Mouse (Mus musculus): Measurements from ENCODE around the gene Cnot1. TPM values are rescaled to one million over a fixed set of nuclear protein-coding genes. Genes with fewer than 3 reads are reported as not detected.
A peak's percentile ranks its signal among the peaks of the same experiment; 100 is the strongest.
"Not testable (repeated sequence)": the region's sequence is repeated elsewhere in the genome, so short reads cannot be mapped to it uniquely, and the experiment has no call there.

Gene Cnot1
- polyA plus RNA-seq, 1 experiment = 63.2 TPM

DNA sequence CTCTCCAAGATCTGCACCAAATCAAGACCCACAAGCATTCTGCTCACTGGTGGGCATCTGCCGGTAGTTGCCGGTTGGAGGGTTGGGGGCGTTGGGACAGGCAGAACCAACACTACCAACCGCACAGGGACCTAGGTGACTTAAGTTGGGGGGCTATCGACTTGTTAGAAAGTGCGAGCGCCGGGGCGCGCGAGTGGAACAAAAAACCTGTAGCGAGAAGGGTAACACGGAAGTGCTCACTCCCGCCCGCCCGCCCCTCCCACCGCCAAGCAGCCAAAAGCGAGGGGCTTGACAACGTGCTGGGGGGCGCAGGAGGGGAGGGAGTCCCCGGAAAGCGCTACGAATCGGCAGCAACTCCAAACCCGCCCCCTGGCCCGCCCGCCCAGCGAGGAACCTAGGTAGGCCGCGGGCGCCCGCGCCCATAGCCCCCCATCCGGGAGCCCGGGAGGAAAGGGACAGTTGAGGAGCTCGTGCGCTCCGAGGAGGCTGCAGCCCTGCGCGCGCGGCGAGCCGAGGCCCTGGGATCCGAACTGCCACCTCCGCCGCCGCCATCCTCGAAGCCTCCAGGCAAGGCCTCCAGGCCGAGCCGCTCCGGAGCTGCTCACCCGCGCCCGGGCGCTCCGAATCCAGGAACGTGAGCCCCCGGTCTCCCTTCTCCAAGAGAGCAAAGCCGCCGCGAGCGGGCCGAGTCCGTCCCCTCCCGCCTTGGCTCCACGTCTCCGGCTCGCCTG is 638 bp downstream of the Cnot1 start:
- Histone ChIP-seq H3K4me3 (ENCODE audit: low read depth, low read length) (peak overlapping the region; percentile 83), H3K36me3 (ENCODE audit: control insufficient read depth, insufficient read depth, low read length) (no peaks in the 10 kb centered on the region), H3K4me1 (ENCODE audit: control insufficient read depth, insufficient read depth, insufficient read length, low read length) (peaks cover 8% of the 10 kb centered on the region), H3K27ac (ENCODE audit: insufficient read depth, low read depth, low read length) (peak overlapping the region; percentile 38), H3K27me3 (ENCODE audit: control insufficient read depth, insufficient read depth, low read length) (no peaks in the 10 kb centered on the region)
- WGBS = under 1% methylated on average over 66 of the region's 69 CpGs
- TF ChIP-seq POLR2A (IDR thresholded peaks at IDR 0.05; ENCODE audit: low read depth, low read length) (no peak; the same call in 1 of the 2 replicates), CTCF (IDR thresholded peaks at IDR 0.05; ENCODE audit: extremely low read depth, insufficient read length, insufficient replicate concordance, low read depth, low read length) (no peak)

DNA sequence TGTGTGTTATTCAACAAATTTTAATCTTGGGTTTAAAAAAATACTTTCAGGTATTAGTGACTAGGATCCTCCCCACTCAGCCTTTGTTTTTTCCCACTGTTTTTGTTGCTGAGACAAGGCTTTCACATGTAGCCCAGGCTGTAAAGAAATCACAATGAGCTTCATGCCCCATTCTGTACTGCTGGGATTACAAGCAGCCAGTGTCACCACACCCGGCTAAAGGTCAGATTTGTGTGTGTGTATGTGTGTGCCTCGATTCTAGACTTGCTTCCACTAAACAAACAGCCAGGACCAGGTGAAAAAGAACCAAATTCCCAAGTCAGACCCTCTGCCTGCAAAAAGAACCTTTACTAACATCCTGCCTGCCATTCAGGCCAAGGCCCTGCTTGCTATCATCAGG is 1.8 kb downstream of the Cnot1 start:
- H3K36me3 ChIP-seq (ENCODE audit: control insufficient read depth, insufficient read depth, low read length) = peaks cover 3% of the 10 kb centered on the region; the same call in 1 of the 2 replicates
- no peak for TF ChIP-seq POLR2A (IDR thresholded peaks at IDR 0.05; ENCODE audit: low read depth, low read length)
- TF ChIP-seq CTCF (IDR thresholded peaks at IDR 0.05; ENCODE audit: extremely low read depth, insufficient read length, insufficient replicate concordance, low read depth, low read length) = no peak
- peak overlapping the region; percentile 32; the same call in 1 of the 2 replicates for H3K4me3 ChIP-seq (ENCODE audit: low read depth, low read length)
- 17% methylated on average over 2 of the region's 2 CpGs for WGBS
- peaks cover 9% of the 10 kb centered on the region for H3K4me1 ChIP-seq (ENCODE audit: control insufficient read depth, insufficient read depth, insufficient read length, low read length)
- H3K27me3 ChIP-seq (ENCODE audit: control insufficient read depth, insufficient read depth, low read length) = no peaks in the 10 kb centered on the region
- peak overlapping the region; percentile 38 for H3K27ac ChIP-seq (ENCODE audit: insufficient read depth, low read depth, low read length)

DNA sequence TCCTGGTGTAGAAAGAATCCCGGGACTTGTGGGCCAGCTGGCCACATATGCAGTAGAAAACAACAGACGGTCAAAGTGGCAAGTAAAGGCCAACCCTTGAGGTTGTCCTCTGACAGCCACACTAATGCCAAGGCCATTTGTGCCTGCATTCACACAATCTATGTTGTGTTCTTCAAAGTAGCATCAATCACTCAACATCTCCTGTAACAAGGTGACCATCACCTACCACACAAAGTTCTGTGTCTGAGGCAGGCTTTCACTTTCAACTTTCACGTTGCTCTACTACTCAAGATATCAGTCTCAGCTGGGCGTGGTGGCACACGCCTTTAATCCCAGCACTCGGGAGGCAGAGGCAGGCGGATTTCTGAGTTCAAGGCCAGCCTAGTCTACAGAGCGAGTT is 5.0 kb downstream of the Cnot1 start:
- 43% methylated on average over 8 of the region's 8 CpGs for WGBS
- H3K27me3 ChIP-seq (ENCODE audit: control insufficient read depth, insufficient read depth, low read length) = no peaks in the 10 kb centered on the region
- TF ChIP-seq CTCF (IDR thresholded peaks at IDR 0.05; ENCODE audit: extremely low read depth, insufficient read length, insufficient replicate concordance, low read depth, low read length) (no peak), POLR2A (IDR thresholded peaks at IDR 0.05; ENCODE audit: low read depth, low read length) (no peak)
- H3K4me1 ChIP-seq (ENCODE audit: control insufficient read depth, insufficient read depth, insufficient read length, low read length) = peaks cover 12% of the 10 kb centered on the region
- no peak overlapping the region for H3K4me3 ChIP-seq (ENCODE audit: low read depth, low read length)
- H3K27ac ChIP-seq (ENCODE audit: insufficient read depth, low read depth, low read length) = no peak overlapping the region
- H3K36me3 ChIP-seq (ENCODE audit: control insufficient read depth, insufficient read depth, low read length) = peaks cover 3% of the 10 kb centered on the region; the same call in 1 of the 2 replicates

DNA sequence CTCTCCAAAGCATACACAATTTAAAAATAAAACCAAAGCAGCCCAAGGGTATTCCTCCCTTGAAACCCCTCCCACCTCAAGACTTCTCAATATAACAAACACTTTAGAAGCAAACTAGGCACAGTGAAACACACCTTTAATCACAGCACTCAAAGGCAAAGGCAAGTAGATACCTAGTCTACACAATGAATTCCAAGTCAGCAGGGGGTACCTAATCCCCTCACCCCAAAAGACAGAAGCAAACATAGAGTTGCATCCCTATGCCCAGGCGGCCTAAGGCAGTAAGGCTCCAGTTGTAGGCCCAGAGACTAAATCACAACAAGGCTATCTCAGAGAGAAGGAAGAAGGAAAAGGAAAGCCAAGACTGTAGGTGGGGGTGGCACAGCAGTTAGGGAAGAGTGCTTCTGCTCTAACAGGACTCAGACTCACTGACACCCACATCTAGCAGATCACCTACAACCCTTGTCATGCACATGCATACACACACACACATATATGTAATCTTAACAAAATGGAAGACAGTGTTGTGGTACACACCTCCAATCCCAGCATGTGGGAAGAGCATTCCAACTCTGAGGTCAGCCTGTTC is 5.7 kb downstream of the Cnot1 start:
- 93% methylated on average over 1 of the region's 1 CpGs for WGBS
- Histone ChIP-seq H3K27ac (ENCODE audit: insufficient read depth, low read depth, low read length) (no peak overlapping the region), H3K4me3 (ENCODE audit: low read depth, low read length) (no peak overlapping the region), H3K4me1 (ENCODE audit: control insufficient read depth, insufficient read depth, insufficient read length, low read length) (peaks cover 12% of the 10 kb centered on the region), H3K36me3 (ENCODE audit: control insufficient read depth, insufficient read depth, low read length) (peaks cover 3% of the 10 kb centered on the region; the same call in 1 of the 2 replicates), H3K27me3 (ENCODE audit: control insufficient read depth, insufficient read depth, low read length) (no peaks in the 10 kb centered on the region)
- TF ChIP-seq POLR2A (IDR thresholded peaks at IDR 0.05; ENCODE audit: low read depth, low read length) = no peak
- TF ChIP-seq CTCF (IDR thresholded peaks at IDR 0.05; ENCODE audit: extremely low read depth, insufficient read length, insufficient replicate concordance, low read depth, low read length) = no peak

DNA sequence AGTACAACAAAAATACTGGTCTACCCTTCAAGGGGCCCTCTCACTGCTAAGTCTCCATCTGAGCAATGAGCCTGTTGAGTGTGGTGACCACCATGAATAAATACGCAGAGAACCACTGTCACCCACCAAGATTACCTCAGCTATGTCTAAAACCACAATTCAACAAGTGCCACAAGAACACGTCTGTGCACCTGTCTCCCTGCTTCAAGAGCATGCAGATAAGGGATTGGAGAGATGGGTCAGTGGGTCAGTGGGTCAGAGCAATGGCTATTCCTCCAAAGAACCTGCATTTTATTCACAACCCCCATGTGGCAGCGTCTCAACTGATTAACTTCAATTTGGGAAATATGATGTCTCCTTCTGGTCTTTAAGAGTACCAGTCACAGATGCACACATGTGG is 6.9 kb downstream of the Cnot1 start:
- 67% methylated on average over 3 of the region's 3 CpGs for WGBS
- Histone ChIP-seq H3K27me3 (ENCODE audit: control insufficient read depth, insufficient read depth, low read length) (no peaks in the 10 kb centered on the region), H3K27ac (ENCODE audit: insufficient read depth, low read depth, low read length) (no peak overlapping the region), H3K4me1 (ENCODE audit: control insufficient read depth, insufficient read depth, insufficient read length, low read length) (peaks cover 10% of the 10 kb centered on the region; the same call in 1 of the 2 replicates), H3K36me3 (ENCODE audit: control insufficient read depth, insufficient read depth, low read length) (peaks cover 3% of the 10 kb centered on the region; the same call in 1 of the 2 replicates), H3K4me3 (ENCODE audit: low read depth, low read length) (no peak overlapping the region)
- TF ChIP-seq CTCF (IDR thresholded peaks at IDR 0.05; ENCODE audit: extremely low read depth, insufficient read length, insufficient replicate concordance, low read depth, low read length) = no peak
- TF ChIP-seq POLR2A (IDR thresholded peaks at IDR 0.05; ENCODE audit: low read depth, low read length) = no peak

DNA sequence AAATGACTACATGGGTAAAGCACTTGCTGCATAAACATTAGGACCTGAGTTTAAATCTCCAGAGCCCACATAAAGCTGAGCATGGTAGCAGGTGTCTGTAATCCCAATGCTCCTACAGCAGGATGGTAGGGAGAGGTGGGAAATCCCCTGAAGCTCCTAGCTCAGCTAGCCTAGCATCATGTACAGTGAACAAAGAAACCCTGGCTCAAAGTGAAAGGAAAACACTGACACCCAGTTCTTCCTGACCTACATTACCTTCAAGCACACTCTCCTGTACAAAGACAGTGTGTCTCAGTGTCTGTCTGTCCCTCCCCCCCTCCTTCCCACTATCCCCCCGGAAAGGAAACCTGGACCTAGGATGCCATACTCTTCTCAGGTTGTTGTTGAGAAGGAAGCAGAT is 7.4 kb downstream of the Cnot1 start:
- WGBS = 47% methylated on average over 1 of the region's 1 CpGs

DNA sequence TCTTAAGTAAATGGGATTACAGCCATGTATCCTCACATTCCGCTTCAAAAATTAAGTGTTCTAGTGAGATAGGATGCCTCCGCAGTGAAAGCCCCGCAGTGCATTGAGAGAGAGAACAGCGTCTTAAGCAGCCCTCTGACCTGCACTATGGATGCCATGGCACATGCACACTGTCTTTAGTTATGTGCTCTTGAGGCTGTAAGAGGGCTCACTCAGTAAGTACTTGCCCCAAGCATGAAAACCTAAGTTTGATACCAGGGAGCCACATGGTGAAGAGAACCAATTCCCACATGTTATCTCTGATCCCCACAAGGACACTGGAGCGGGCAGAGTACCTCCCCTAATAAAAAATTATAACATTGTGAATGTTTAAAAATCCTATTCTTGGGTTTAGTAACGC is 8.1 kb downstream of the Cnot1 start:
- Histone ChIP-seq H3K27me3 (ENCODE audit: control insufficient read depth, insufficient read depth, low read length) (no peaks in the 10 kb centered on the region), H3K4me3 (ENCODE audit: low read depth, low read length) (no peak overlapping the region), H3K36me3 (ENCODE audit: control insufficient read depth, insufficient read depth, low read length) (peaks cover 3% of the 10 kb centered on the region; the same call in 1 of the 2 replicates), H3K27ac (ENCODE audit: insufficient read depth, low read depth, low read length) (no peak overlapping the region), H3K4me1 (ENCODE audit: control insufficient read depth, insufficient read depth, insufficient read length, low read length) (peaks cover 4% of the 10 kb centered on the region; the same call in 1 of the 2 replicates)
- WGBS = 81% methylated on average over 6 of the region's 6 CpGs
- TF ChIP-seq CTCF (IDR thresholded peaks at IDR 0.05; ENCODE audit: extremely low read depth, insufficient read length, insufficient replicate concordance, low read depth, low read length) (no peak), POLR2A (IDR thresholded peaks at IDR 0.05; ENCODE audit: low read depth, low read length) (no peak)

More for the DNA sequence above, 7.4 kb downstream of the Cnot1 start:
- peaks cover 8% of the 10 kb centered on the region; the same call in 1 of the 2 replicates for H3K4me1 ChIP-seq (ENCODE audit: control insufficient read depth, insufficient read depth, insufficient read length, low read length)
- TF ChIP-seq POLR2A (IDR thresholded peaks at IDR 0.05; ENCODE audit: low read depth, low read length) (no peak), CTCF (IDR thresholded peaks at IDR 0.05; ENCODE audit: extremely low read depth, insufficient read length, insufficient replicate concordance, low read depth, low read length) (no peak)
- H3K27ac ChIP-seq (ENCODE audit: insufficient read depth, low read depth, low read length) = no peak overlapping the region
- no peaks in the 10 kb centered on the region for H3K27me3 ChIP-seq (ENCODE audit: control insufficient read depth, insufficient read depth, low read length)
- peaks cover 3% of the 10 kb centered on the region; the same call in 1 of the 2 replicates for H3K36me3 ChIP-seq (ENCODE audit: control insufficient read depth, insufficient read depth, low read length)
- H3K4me3 ChIP-seq (ENCODE audit: low read depth, low read length) = no peak overlapping the region

DNA sequence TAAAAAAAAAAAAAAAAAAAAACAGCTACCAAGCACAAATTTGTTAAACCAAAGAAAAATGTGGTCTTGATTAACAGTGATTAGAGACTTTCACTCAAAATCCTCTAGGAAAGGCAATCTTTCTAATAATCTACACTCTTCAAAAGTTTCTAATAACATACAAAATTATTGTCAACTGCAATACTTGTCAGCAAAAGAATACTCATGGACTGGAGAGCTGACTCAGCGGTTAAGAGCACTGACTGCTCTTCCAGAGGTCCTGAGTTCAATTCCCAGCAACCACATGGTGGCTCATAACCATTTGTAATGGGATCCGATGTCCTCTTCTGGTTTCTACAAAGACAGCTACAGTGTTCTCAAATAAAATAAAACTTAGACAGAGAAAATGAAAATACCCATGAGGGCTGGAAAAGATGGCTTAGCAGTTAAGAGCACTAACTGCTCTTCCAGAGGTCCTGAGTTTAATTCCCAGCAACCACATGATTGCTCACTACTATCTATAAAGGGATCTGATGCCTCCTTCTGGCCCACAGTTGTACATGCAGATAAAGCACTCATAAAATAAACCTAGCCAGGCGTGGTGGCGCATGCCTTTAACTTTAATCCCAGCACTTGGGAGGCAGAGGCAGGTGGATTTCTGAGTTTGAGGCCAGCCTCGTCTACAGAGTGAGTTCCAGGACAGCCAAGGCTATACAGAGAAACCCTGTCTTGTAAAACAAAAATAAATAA is 11.8 kb downstream of the Cnot1 start:
- H3K4me3 ChIP-seq (ENCODE audit: low read depth, low read length); H3K27me3 ChIP-seq (ENCODE audit: control insufficient read depth, insufficient read depth, low read length); H3K27ac ChIP-seq (ENCODE audit: insufficient read depth, low read depth, low read length); H3K4me1 ChIP-seq (ENCODE audit: control insufficient read depth, insufficient read depth, insufficient read length, low read length); H3K36me3 ChIP-seq (ENCODE audit: control insufficient read depth, insufficient read depth, low read length): not testable (repeated sequence)
- 88% methylated on average over 5 of the region's 5 CpGs for WGBS
